Mouse (Mus musculus): ENCODE data around the gene Nfe2l3. TPM values are rescaled to one million over a fixed set of nuclear protein-coding genes. Genes with fewer than 3 reads are reported as not detected.
A peak's percentile ranks its signal among the peaks of the same experiment; 100 is the strongest.
"Not testable (repeated sequence)": the region's sequence is repeated elsewhere in the genome, so short reads cannot be mapped to it uniquely, and the experiment has no call there.

Gene Nfe2l3
- polyA plus RNA-seq (2015; fragmentation: Nextera tagmentation; extraction: Ambion mirVana), result 15.0 and 15.6 TPM in 2 replicates

DNA sequence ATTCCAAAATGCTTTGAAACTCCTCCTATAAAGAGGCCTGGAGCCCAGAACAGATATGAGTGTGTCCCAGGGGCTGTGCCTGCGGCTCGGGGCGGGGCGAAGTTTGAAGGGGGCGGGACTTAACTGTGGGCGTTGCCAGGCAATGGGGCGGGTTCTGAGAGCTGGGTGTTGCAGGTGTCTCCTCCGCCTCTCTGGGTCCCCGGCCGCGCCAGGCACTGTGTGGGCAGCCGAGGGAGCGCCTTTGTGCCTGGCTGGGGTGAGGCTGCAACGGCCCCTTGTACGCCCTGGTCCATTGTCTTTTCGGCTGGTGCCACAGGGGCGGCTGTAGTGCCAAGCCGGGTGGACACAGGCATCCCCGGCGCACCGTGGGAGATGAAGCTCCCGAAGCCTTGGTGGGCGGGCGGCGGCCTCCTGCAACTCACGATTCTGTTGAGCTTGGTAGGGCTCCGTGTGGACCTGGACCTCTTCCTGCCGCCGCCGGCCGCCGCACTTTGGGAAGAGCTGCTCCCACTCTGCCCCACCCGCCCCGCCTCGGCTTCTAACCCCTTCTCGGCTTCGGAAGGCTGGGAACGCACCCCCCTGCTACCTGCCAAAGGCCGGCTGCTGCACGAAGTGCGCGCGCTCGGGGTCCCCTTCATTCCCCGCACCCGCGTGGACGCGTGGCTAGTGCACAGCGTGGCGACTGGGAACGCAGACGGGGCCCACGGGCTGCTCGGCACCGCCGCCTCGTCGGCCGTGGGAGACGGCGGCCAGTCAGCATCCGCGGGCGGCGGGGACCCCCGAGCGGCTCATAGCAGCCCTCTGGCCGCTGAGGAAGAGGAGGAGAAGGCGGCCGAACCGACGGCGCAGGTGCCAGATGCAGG, at the start of gene Nfe2l3:
Nfe2l3 (plus strand) TSS at position 136 of the 863 bp plus-strand sequence.
- DNase-seq (ENCODE audit: low spot score), result peak; percentile 83

DNA sequence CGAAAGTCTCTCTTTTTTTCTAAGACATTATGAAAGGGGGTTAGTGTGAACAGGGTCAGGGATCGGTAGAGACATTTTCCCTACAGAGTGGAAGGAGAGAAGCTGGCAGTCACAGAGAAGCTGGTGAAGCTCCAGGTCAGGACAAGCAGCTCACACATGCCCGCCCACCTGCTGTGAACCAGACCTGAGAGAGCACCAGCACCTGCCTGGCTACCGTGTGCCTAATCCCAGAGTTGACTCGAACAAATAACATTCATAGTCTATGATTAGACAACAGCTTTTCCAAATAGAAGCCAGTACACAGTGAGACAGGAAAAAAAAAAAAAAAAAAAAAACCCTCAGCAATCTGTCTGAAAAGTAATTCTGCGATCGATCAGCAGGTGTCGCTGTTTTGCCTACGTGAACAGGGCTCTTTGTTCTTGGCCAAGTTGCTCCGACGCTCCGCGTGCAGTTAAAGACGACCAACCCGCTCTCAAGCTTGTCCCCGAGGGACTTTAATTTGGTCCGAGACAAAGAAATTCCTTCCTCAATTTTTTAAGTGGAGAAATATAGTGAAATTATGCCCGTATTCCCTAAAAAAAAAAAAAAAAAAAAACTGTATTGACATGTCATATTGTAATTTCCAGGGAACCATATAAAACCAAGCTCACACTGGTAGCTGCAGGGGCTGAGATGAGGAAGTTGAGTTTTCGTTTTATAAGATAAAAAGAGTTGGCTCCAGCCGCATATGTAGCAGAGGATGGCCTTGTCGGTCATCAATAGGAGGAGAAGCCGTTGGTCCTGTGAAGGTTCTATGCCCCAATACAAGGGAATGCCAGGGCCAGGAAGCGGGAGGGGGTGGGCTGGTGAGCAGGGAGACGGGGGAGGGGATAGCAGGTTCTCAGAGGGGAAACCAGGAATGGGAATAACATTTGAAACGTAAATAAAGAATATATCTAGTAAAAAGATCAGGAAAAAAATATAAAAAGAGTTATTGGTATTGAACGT, 48.4 kb upstream of the Nfe2l3 start:
- DNase-seq (ENCODE audit: low spot score), result peak; percentile 92

DNA sequence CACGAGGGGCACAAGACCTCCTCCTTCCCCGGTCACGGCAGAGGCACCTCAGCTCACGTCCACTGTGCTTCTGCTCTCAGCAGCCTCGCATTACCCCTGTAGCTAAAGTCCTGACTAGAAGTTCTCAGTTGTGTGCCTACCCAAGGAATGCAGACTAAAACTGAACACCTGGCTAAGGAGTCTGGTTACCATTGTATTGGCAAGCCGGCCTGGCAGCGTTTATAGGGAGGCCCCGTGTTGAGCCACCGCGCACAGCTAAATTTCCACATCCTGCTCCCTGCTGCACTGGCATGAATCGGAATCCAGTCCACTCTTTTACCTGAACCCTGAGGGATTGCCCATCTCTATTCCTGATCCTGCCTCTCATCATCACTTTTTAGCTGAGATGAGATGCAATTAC, 42.0 kb upstream of the Nfe2l3 start:
- no peak for DNase-seq (ENCODE audit: low spot score)

DNA sequence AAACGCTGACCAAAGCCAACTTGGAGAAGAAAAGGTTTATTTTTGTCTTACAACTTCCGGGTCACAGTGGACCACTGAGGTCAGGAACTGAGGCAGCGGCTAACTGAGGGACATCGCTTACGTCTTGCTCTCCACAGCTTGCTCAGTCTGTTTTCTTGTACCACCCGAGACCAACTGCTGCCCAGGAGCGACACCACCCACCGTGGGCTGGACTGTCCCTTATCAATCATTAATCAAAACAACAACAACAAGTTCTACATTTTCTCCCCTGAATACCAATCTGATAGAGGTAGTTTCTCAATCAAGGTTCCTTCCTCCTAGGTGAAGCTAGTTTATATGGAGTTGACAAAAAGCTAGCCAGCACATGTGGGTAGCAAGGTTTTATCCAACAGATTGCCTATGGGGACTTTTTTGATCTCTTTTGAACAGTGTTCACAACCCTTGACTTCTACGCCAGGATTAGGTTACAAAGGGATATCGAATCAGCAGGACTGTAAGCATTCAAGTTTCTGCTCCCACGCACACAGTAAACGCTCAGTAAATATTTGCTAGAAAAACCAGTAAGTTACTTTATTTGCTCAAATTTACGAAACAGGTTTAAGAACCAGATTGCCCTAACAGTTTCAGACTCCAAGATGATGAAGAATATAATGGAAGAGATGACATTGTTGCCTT, 40.5 kb upstream of the Nfe2l3 start:
- no peak for DNase-seq (ENCODE audit: low spot score)

- DNase-seq (ENCODE audit: low spot score), result no peak
Observed at GRCm38 (mm10) chr6:51393341-51394128, 38.9 kb upstream of the Nfe2l3 start.

DNA sequence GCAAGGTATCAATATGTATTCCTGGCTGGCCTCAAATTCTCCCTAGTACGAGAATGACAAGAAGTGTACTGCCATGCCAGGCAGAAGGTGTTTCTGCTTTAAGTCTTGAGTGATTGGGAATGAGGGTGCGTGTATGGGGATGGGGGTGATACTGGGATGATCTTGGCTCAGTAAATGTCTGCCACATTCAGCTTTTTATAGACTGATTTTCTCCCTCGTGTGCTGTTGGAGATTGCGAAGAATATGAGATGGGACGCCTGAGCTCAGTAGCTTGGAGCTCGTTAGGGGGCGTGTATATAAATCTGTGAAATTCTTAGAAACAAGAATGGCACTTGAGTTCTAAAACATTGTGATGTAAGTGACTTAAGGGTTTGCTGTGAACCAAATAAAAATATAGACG, 38.1 kb upstream of the Nfe2l3 start:
- DNase-seq (ENCODE audit: low spot score), result not testable (repeated sequence)

DNA sequence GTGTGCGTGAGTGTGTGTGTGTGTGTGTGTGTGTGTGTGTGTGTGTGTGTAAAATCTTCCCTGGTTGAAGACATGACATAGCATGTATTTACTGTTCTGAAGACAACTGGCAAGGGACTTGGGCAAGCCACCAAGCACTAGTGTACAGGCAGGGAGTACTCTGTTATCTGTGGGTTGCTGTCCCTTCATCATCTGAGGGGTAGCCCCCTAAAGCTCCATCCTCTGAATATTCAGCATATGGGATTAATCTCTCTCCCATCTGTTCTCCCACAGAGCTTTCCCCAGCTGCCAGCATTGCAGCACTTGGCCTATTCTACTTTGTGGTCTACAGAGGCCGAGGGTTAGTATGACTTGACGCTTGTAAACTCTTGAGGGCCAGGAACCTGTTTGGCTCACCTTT, 37.5 kb upstream of the Nfe2l3 start:
- DNase-seq (ENCODE audit: low spot score), result not testable (repeated sequence)

- DNase-seq (ENCODE audit: low spot score), result no peak
Observed at GRCm38 (mm10) chr6:51395486-51395885, 37.0 kb upstream of the Nfe2l3 start.

DNA sequence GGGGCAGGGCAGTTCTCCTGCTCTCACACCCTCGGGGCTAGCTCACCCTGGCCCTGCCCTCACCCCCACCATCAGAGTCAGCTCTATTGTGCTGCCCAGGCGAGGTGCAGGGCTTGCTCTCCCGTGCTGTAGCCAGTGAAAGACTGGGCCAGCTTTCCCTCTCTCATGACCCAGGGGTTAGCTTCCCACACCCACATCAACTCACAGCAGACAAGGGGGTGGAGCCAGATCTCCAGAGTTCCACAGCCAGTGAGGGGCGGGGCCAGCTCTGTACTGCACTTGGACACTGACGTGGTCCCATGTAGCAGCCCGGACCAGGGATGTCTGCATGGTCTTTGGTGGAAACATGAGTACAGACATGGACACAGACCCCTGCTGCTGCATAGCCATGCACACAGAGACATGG, 33.4 kb upstream of the Nfe2l3 start:
- no peak for DNase-seq (ENCODE audit: low spot score)

- no peak for DNase-seq (ENCODE audit: low spot score)
Observed at GRCm38 (mm10) chr6:51401294-51401693, 31.2 kb upstream of the Nfe2l3 start.

DNA sequence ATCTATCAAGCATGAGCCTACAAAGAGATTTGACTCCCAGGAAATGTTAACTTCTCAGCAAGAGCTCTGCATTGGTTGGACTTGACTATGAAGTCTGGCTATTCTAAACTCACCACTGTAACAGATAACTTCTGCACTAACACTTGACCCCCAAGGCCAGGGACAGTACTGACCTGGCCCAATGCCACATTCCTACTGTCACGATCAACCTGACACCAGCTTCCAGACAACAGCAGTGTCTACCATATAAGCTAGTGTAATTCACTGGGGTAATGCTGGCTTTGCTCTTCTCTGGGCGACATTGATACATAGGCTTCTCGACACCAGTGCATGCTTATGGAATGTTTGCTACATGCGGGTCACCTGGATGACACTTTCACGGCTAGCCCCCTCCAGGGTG, 28.9 kb upstream of the Nfe2l3 start:
- no peak for DNase-seq (ENCODE audit: low spot score)

DNA sequence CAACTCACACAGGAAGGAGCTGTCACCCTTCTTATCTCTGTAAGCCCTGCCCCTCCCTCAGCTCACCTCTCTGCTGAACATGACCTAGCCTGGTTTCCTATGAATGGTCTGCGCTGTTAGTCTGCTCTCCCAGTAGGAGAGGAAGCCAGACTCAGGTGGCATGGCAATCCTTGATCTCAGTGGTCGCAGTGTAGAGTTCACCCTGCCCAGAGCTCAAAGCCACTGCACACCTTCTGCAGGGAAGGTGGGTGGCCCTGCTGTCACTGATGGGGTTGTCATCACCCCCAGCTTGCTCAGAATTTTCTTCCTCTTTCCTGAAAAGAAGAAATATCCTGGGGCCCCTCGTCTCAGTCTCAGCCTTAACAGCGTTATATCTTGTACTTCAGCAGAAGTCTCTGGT, 28.0 kb upstream of the Nfe2l3 start:
- DNase-seq (ENCODE audit: low spot score), result no peak

DNA sequence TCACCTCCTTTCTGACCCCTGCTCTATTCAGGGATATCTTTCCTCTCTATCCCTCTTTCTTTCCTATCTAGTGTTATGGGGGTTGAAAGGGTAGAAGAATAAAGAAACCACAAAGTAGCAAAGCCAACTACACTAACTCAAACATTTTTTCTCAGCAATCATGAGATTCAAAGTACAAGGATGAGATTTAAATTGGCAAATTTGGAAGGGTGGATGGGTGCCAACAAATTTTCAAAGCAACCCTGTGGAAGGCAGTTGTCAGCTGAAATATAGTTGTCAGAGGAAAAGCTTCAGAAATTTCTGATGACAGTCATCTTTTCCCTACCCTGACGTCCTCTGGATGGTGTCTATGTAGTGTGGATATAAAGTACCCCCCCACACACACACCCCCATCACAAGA, 16.0 kb upstream of the Nfe2l3 start:
- no peak for DNase-seq (ENCODE audit: low spot score)

DNA sequence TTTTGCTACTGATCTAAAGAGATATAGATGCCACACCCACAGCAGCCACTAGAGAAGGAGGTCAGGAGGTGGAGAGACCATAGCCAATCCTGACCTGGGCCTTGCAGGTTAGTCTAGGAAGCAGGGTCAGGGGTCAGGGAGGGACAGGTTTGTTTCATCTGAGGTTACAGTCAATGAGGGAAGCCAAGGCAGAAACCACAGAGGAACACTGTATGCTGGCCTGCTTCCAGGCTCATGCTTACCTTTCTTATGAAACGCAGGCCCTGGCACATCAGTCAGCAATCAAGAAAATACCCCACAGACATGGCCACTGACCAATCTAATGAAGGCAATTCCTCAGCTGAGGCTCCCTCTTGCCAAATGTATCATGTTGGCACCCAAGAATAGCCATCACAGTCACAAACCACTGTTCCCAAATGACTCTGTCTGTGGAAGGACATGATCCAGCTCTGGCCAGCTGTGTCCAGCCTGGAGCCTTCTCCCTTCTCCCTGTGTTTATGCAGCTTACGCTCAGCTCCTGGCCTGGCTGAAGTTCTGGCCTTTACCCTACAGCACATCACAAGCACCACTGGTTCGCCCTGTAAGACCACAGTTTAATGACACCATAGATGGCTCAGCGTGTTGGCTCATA, 15.0 kb upstream of the Nfe2l3 start:
- DNase-seq (ENCODE audit: low spot score), result no peak

DNA sequence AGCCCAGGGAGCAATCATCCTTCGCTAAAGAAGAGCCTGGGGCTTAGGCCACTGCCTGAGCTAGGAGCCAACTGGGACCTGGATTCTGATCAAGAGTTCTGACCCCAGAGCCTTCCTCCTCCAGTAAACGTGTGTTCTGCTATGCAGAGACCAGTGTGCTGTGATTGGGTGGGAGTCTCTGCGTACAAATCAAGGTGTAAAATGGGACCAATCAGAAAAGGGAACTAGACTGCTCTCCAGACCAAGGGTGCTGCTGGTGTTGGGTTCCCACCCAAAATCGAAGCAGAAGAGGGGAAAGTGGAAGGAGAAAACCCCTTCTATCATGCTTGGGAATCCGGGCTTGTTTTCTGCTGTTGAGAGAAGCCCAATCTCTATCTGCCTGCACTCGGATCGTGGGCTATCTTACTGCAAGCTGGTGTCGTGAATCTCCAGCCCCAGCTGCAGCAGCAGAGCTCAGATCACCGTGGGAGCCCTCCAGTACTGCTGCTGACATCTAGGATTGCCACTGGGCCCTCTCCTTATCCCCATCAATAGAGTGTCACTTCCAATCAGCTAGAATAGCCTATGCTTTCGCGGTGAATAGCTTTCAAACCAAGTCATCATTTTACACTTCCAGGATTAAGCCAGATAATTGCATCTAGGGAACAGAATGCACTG, 8.9 kb upstream of the Nfe2l3 start:
- DNase-seq (ENCODE audit: low spot score), result no peak

DNA sequence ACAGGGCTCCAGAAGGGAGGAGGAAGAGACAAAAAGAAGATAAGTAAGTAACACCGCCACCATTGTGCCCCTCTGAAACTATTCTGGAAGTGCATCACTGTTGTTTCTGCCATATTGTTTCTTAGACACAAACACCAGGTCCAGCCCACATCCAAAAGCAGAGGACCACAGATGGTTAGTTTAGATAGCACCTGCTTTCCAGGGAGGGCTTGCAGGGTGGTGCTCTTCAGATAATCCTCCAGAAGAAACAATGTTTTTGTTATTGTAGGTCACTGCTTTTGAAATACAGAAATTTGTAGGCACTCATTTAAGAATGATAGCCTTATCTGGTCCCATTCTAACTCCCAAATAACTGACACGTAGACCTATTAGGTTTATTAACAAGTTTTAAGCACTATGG, 7.9 kb upstream of the Nfe2l3 start:
- DNase-seq (ENCODE audit: low spot score), result no peak

DNA sequence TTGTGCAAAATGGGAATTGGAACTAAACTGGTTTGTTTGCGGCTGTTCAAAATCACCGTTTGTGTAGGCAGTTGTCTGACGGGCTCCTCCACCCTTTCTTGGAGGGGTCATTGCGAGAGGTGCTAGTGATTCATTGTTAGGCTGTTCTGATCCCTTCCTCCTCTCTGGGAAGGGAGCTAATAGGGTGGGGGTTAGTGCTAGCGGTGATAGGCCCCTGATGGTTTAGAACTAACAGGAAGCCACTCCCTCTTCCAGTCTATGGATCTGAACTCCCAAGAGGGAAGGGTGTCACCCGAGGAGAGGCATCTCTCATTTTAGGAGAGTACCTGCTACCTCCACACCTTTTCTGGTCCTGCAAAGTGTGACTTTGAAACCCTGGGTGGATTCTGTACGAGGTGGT, 1.8 kb downstream of the Nfe2l3 start:
- DNase-seq (ENCODE audit: low spot score), result no peak

- no peak for DNase-seq (ENCODE audit: low spot score)
Observed at GRCm38 (mm10) chr6:51437665-51438064, 5.2 kb downstream of the Nfe2l3 start.

GRCm38 (mm10) chr6:51438826-51439330, 6.4 kb downstream of the Nfe2l3 start:
- DNase-seq (ENCODE audit: low spot score), result no peak
